Mouse (Mus musculus) cerebellum, adult 11 months (tissue): ENCODE results near the gene Bloc1s6.

Source experiments
- DNase-seq: peaks from one replicate; pipeline ENCODE4 v3.0.0; 2022

The Bloc1s6 gene

GRCm38 (mm10) chr2:122737894-122738830, at the start of gene Bloc1s6:
Gene Bloc1s6 (plus strand): TSS chr2:122738503.
- peak; percentile 88 for DNase-seq

- DNase-seq: no peak
Measured at GRCm38 (mm10) chr2:122697526-122697925, 40.8 kb upstream of the Bloc1s6 start.

- no peak for DNase-seq
Measured at GRCm38 (mm10) chr2:122701012-122701411, 37.3 kb upstream of the Bloc1s6 start.

GRCm38 (mm10) chr2:122701871-122702180, 36.5 kb upstream of the Bloc1s6 start:
- DNase-seq: no peak

GRCm38 (mm10) chr2:122702181-122703036, 35.9 kb upstream of the Bloc1s6 start, which contains the start of gene Slc30a4:
Gene Slc30a4 (minus strand): TSS chr2:122702663.
- DNase-seq: peak; percentile 78

GRCm38 (mm10) chr2:122704572-122704971, 33.7 kb upstream of the Bloc1s6 start:
- DNase-seq: no peak

- no peak for DNase-seq
Measured at GRCm38 (mm10) chr2:122708080-122708479, 30.2 kb upstream of the Bloc1s6 start.

- no peak for DNase-seq
Measured at GRCm38 (mm10) chr2:122709156-122709555, 29.1 kb upstream of the Bloc1s6 start.

- DNase-seq: no peak
Measured at GRCm38 (mm10) chr2:122711911-122712310, 26.4 kb upstream of the Bloc1s6 start.

- DNase-seq: no peak
Measured at GRCm38 (mm10) chr2:122712848-122713247, 25.5 kb upstream of the Bloc1s6 start.

- DNase-seq: no peak
Measured at GRCm38 (mm10) chr2:122715148-122715692, 23.1 kb upstream of the Bloc1s6 start.

GRCm38 (mm10) chr2:122716301-122716842, 21.9 kb upstream of the Bloc1s6 start:
- DNase-seq: no peak

GRCm38 (mm10) chr2:122719232-122719631, 19.1 kb upstream of the Bloc1s6 start:
- DNase-seq: no peak

- DNase-seq: no peak
Measured at GRCm38 (mm10) chr2:122720564-122720963, 17.7 kb upstream of the Bloc1s6 start.

GRCm38 (mm10) chr2:122725604-122726003, 12.7 kb upstream of the Bloc1s6 start:
- no peak for DNase-seq

GRCm38 (mm10) chr2:122731456-122731855, 6.8 kb upstream of the Bloc1s6 start:
- DNase-seq: no peak

GRCm38 (mm10) chr2:122739023-122739422, 720 bp downstream of the Bloc1s6 start:
- no peak for DNase-seq

- DNase-seq: no peak
Measured at GRCm38 (mm10) chr2:122746461-122746860, 8.2 kb downstream of the Bloc1s6 start.

GRCm38 (mm10) chr2:122753739-122754343, 15.5 kb downstream of the Bloc1s6 start:
- peak; percentile 61 for DNase-seq

- DNase-seq: peak; percentile 67
Measured at GRCm38 (mm10) chr2:122759791-122760190, 21.5 kb downstream of the Bloc1s6 start.

- no peak for DNase-seq
Measured at GRCm38 (mm10) chr2:122762991-122763390, 24.7 kb downstream of the Bloc1s6 start.

GRCm38 (mm10) chr2:122764526-122764925, 26.2 kb downstream of the Bloc1s6 start:
- no peak for DNase-seq
